Mouse (Mus musculus): Measurements from ENCODE around the gene Gpr142. TPM values are rescaled to one million over a fixed set of nuclear protein-coding genes. Genes with fewer than 3 reads are reported as not detected.

The Gpr142 gene
- polyA plus RNA-seq, 1 experiment from 2014 or later = not detected

GRCm38 (mm10) chr11:114850066-114850451 is 51.3 kb downstream of the Gpr142 start:
- WGBS = 16% methylated on average over 5 of the region's 5 CpGs
- H3K9ac ChIP-seq (replicated peaks) = no peak overlapping the region
- peak overlapping the region; percentile 57; the same call in 1 of the 2 replicates for H3K4me3 ChIP-seq (replicated peaks)
- H3K36me3 ChIP-seq = no peaks in the 10 kb centered on the region
- no peak for ATAC-seq
- H3K27me3 ChIP-seq = peaks cover 65% of the 10 kb centered on the region
- H3K9me3 ChIP-seq = no peaks in the 10 kb centered on the region
- peaks cover 32% of the 10 kb centered on the region for H3K4me1 ChIP-seq (replicated peaks)
- H3K4me2 ChIP-seq (replicated peaks) = peak overlapping the region; percentile 86
- H3K27ac ChIP-seq = no peak overlapping the region

- peak within 1 kb of the TSS; percentile 62 for H3K9ac ChIP-seq (replicated peaks)
- H3K4me3 ChIP-seq (replicated peaks) = peak within 1 kb of the TSS; percentile 57
- peak within 1 kb of the TSS; percentile 86 for H3K4me2 ChIP-seq (replicated peaks)
- ATAC-seq = 0 out of 2 replicates have a peak, but pooled peaks have one; percentile 28
- peaks cover 66% of the 10 kb centered on the region for H3K27me3 ChIP-seq
- H3K27ac ChIP-seq = no peak within 1 kb of the TSS
- H3K9me3 ChIP-seq = no peaks in the 10 kb centered on the region
- WGBS = under 1% methylated on average over 37 of the region's 43 CpGs
- H3K4me1 ChIP-seq (replicated peaks) = peaks cover 31% of the 10 kb centered on the region
- no peaks in the 10 kb centered on the region for H3K36me3 ChIP-seq
Observed at GRCm38 (mm10) chr11:114850452-114851268, 51.9 kb downstream of the Gpr142 start, which contains the start of gene Gprc5c. TSS of gene Gprc5c (plus strand) at chr11:114851152.

DNA sequence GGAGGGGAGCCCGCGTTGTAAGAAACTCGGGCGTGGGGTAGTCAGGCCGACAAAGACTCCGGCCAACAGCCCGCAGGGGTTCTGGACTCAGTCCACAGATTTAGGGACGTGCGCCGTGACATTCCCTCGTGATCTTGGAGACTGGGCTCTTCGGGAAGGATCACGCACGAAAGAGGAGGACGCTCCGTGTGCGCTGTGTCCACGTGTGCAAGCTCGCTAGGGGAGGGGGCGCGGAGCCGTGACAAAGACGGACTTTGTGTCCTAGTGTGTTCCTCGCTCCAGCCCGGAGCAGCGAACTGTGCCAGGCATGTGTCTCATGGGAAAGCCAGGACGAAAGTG is 52.5 kb downstream of the Gpr142 start:
- 0% methylated on average over 27 of the region's 27 CpGs for WGBS
- Histone ChIP-seq H3K36me3 (no peaks in the 10 kb centered on the region), H3K4me1 (replicated peaks) (peaks cover 31% of the 10 kb centered on the region), H3K27me3 (peaks cover 66% of the 10 kb centered on the region), H3K4me2 (replicated peaks) (peak overlapping the region; percentile 86), H3K27ac (no peak overlapping the region), H3K9ac (replicated peaks) (peak overlapping the region; percentile 62), H3K9me3 (no peaks in the 10 kb centered on the region), H3K4me3 (replicated peaks) (peak overlapping the region; percentile 57)
- ATAC-seq = peak; percentile 53; the same call in 1 of the 2 replicates

- Histone ChIP-seq H3K36me3 (no peaks in the 10 kb centered on the region), H3K27ac (no peak overlapping the region), H3K27me3 (peaks cover 66% of the 10 kb centered on the region), H3K9ac (replicated peaks) (peak overlapping the region; percentile 62), H3K4me1 (replicated peaks) (peaks cover 31% of the 10 kb centered on the region), H3K9me3 (no peaks in the 10 kb centered on the region), H3K4me3 (replicated peaks) (peak overlapping the region; percentile 57), H3K4me2 (replicated peaks) (peak overlapping the region; percentile 86)
- ATAC-seq = peak; percentile 53
- WGBS = under 1% methylated on average over 65 of the region's 65 CpGs
Observed at GRCm38 (mm10) chr11:114851608-114852310, 53.0 kb downstream of the Gpr142 start.

DNA sequence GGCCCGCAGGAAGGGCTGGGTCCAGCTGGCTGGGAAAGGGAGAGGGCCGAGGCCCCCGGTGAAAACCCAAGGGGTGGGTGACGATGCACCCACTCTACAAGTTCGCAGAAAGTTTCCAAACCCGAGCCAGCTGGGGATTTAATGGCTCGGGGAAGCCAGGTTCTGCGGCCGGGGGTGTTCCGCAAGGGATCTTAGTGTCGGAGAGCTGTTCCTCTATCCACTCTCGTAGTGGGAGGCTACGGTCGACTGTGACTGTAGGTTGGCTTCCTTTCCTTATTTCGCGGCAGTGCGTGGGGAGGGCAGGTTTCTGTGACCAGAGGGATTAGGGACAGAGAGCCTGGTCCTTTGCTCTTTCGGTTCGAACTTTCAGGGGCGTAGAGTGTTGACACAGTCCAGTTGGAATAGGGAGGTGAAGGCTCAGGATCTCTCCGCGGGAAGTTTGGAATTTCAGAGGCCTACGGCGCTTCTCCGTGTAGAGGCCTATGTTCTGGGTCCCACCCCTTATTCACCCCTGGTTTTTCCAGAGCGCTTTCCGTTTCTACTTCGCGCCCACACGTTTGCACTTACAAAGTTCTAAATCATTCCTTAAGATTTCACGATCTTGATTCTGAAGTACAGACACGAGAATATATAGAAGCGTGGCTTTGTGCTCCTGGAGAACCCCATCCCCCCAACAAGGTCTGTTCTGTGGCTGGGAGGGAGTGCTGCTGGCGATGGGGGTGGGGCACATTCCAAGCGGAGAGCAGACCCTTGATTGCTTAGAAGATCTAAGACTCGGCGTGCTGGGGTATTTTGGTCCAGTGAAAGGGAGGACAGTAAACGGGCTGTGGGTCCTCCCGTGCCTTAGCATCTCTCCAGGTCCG is 53.8 kb downstream of the Gpr142 start:
- H3K4me2 ChIP-seq (replicated peaks) = peak overlapping the region; percentile 86
- under 1% methylated on average over 40 of the region's 40 CpGs for WGBS
- no peak for ATAC-seq
- no peak overlapping the region for H3K27ac ChIP-seq
- H3K9ac ChIP-seq (replicated peaks) = peak overlapping the region; percentile 62
- no peaks in the 10 kb centered on the region for H3K9me3 ChIP-seq
- peaks cover 31% of the 10 kb centered on the region for H3K4me1 ChIP-seq (replicated peaks)
- peaks cover 66% of the 10 kb centered on the region for H3K27me3 ChIP-seq
- no peaks in the 10 kb centered on the region for H3K36me3 ChIP-seq
- peak overlapping the region; percentile 57 for H3K4me3 ChIP-seq (replicated peaks)

- Histone ChIP-seq H3K4me2 (replicated peaks) (peak overlapping the region; percentile 86), H3K4me1 (replicated peaks) (peaks cover 31% of the 10 kb centered on the region), H3K9ac (replicated peaks) (no peak overlapping the region), H3K36me3 (no peaks in the 10 kb centered on the region), H3K27ac (no peak overlapping the region), H3K4me3 (replicated peaks) (peak overlapping the region; percentile 57), H3K27me3 (peaks cover 66% of the 10 kb centered on the region), H3K9me3 (no peaks in the 10 kb centered on the region)
- no peak for ATAC-seq
- 15% methylated on average over 7 of the region's 7 CpGs for WGBS
Observed at GRCm38 (mm10) chr11:114853174-114853838, 54.6 kb downstream of the Gpr142 start.

GRCm38 (mm10) chr11:114854581-114854980 is 55.9 kb downstream of the Gpr142 start:
- H3K4me1 ChIP-seq (replicated peaks) = peaks cover 31% of the 10 kb centered on the region
- no peak for ATAC-seq
- H3K4me2 ChIP-seq (replicated peaks) = no peak overlapping the region
- H3K27ac ChIP-seq = no peak overlapping the region
- H3K4me3 ChIP-seq (replicated peaks) = no peak overlapping the region
- no peaks in the 10 kb centered on the region for H3K36me3 ChIP-seq
- 89% methylated on average over 6 of the region's 6 CpGs for WGBS
- H3K9me3 ChIP-seq = no peaks in the 10 kb centered on the region
- H3K9ac ChIP-seq (replicated peaks) = no peak overlapping the region
- H3K27me3 ChIP-seq = peaks cover 56% of the 10 kb centered on the region

GRCm38 (mm10) chr11:114856125-114856524 is 57.4 kb downstream of the Gpr142 start:
- H3K4me1 ChIP-seq (replicated peaks) = peaks cover 19% of the 10 kb centered on the region
- H3K9ac ChIP-seq (replicated peaks) = no peak overlapping the region
- no peak overlapping the region for H3K4me2 ChIP-seq (replicated peaks)
- H3K9me3 ChIP-seq = no peaks in the 10 kb centered on the region
- no peak overlapping the region for H3K27ac ChIP-seq
- ATAC-seq = no peak
- peaks cover 41% of the 10 kb centered on the region for H3K27me3 ChIP-seq
- H3K4me3 ChIP-seq (replicated peaks) = no peak overlapping the region
- WGBS = 94% methylated on average over 5 of the region's 5 CpGs
- H3K36me3 ChIP-seq = no peaks in the 10 kb centered on the region

Other genes starting within 250 kb of the Gpr142 start
- gene Rpl38, start 130.4 kb upstream of the Gpr142 start, polyA plus RNA-seq (2015; fragmentation: Nextera tagmentation; extraction: Ambion mirVana) = 826 and 835 TPM in 2 replicates
- gene Ttyh2, start 123.5 kb upstream of the Gpr142 start, polyA plus RNA-seq (2015; fragmentation: Nextera tagmentation; extraction: Ambion mirVana) = 24.2 and 24.6 TPM in 2 replicates
- gene Dnaic2, start 71.5 kb upstream of the Gpr142 start, polyA plus RNA-seq (2015; fragmentation: Nextera tagmentation; extraction: Ambion mirVana) = 1.6 and 1.7 TPM in 2 replicates
- gene Kif19a, start 33.5 kb upstream of the Gpr142 start, polyA plus RNA-seq (2015; fragmentation: Nextera tagmentation; extraction: Ambion mirVana) = 0.35 and 1.2 TPM in 2 replicates
- gene Btbd17, start 3.0 kb upstream of the Gpr142 start, polyA plus RNA-seq (2015; fragmentation: Nextera tagmentation; extraction: Ambion mirVana) = 30.1 and 33.6 TPM in 2 replicates
- gene Gprc5c, start 52.2 kb downstream of the Gpr142 start, polyA plus RNA-seq (2015; fragmentation: Nextera tagmentation; extraction: Ambion mirVana) = 5.9 and 7.1 TPM in 2 replicates
- 0.55 and 0.67 TPM in 2 replicates for gene Cd300a, start 91.1 kb downstream of the Gpr142 start, polyA plus RNA-seq (2015; fragmentation: Nextera tagmentation; extraction: Ambion mirVana)
- gene Cd300lb, start 135.5 kb downstream of the Gpr142 start, polyA plus RNA-seq (2015; fragmentation: Nextera tagmentation; extraction: Ambion mirVana) = 0.05 TPM in 1 of 2 replicates, not detected in the other
- not detected in 2 replicates for gene Cd300c, start 170.2 kb downstream of the Gpr142 start, polyA plus RNA-seq (2015; fragmentation: Nextera tagmentation; extraction: Ambion mirVana)
- not detected in 2 replicates for gene Cd300ld, start 191.0 kb downstream of the Gpr142 start, polyA plus RNA-seq (2015; fragmentation: Nextera tagmentation; extraction: Ambion mirVana)
- 0.81 and 0.82 TPM in 2 replicates for gene Cd300c2, start 203.0 kb downstream of the Gpr142 start, polyA plus RNA-seq (2015; fragmentation: Nextera tagmentation; extraction: Ambion mirVana)
- not detected in 2 replicates for gene Cd300ld2, start 217.3 kb downstream of the Gpr142 start, polyA plus RNA-seq (2015; fragmentation: Nextera tagmentation; extraction: Ambion mirVana)
- not detected in 2 replicates for gene Cd300ld4, start 228.1 kb downstream of the Gpr142 start, polyA plus RNA-seq (2015; fragmentation: Nextera tagmentation; extraction: Ambion mirVana)
- not detected in 2 replicates for gene Cd300ld5, start 238.8 kb downstream of the Gpr142 start, polyA plus RNA-seq (2015; fragmentation: Nextera tagmentation; extraction: Ambion mirVana)
- gene Cd300ld3, start 249.5 kb downstream of the Gpr142 start, polyA plus RNA-seq (2015; fragmentation: Nextera tagmentation; extraction: Ambion mirVana) = not detected in 2 replicates

All from midbrain, embryonic 13.5 days (tissue).